Mouse (Mus musculus) monocyte, adult 59 days (primary cell): Measurements from ENCODE around the gene Ramp1. TPM values are rescaled to one million over a fixed set of nuclear protein-coding genes. Genes with fewer than 3 reads are reported as not detected.

Experiments used
- total RNA-seq, 2 experiments: library from RNA; stranded (reverse); gene quantifications; one replicate each; pipeline ENCODE4 v1.2.4; 2023

The Ramp1 gene
- total RNA-seq = 10 to 100 TPM; 40.2 to 40.8 TPM

GRCm38 (mm10) chr1:91179533-91180173 lies at the start of gene Ramp1:
TSS of gene Ramp1 (plus strand) at chr1:91179822.

GRCm38 (mm10) chr1:91144813-91145212 lies 34.8 kb upstream of the Ramp1 start, which contains the start of gene Rbm44:
TSS of gene Rbm44 (plus strand) at chr1:91145089.

GRCm38 (mm10) chr1:91249564-91250414 lies 70.2 kb downstream of the Ramp1 start, which contains the start of gene Ube2f:
TSS of gene Ube2f (plus strand) at chr1:91250304.

Other genes with a start within 250 kb of the Ramp1 start
- not detected for gene Prlh, start 226.7 kb upstream of the Ramp1 start, total RNA-seq
- not detected for gene Rab17, start 210.2 kb upstream of the Ramp1 start, total RNA-seq
- 100 to 1,000 TPM; 226 to 244 TPM for gene Lrrfip1, start 181.1 kb upstream of the Ramp1 start, total RNA-seq
- gene Rbm44, start 34.7 kb upstream of the Ramp1 start, total RNA-seq = under 1 TPM; 0.18 to 0.58 TPM
- 100 to 1,000 TPM; 155 to 183 TPM for gene Ube2f, start 70.5 kb downstream of the Ramp1 start, total RNA-seq
- gene Scly, start 118.5 kb downstream of the Ramp1 start, total RNA-seq = 10 to 100 TPM; 20.5 to 22.1 TPM
- gene Espnl, start 142.3 kb downstream of the Ramp1 start, total RNA-seq = not detected
- gene Klhl30, start 171.2 kb downstream of the Ramp1 start, total RNA-seq = not detected
- not detected for gene Erfe, start 186.6 kb downstream of the Ramp1 start, total RNA-seq
- 10 to 100 TPM; 77.4 to 81.4 TPM for gene Ilkap, start 219.0 kb downstream of the Ramp1 start, total RNA-seq
- gene Hes6, start 234.2 kb downstream of the Ramp1 start, total RNA-seq = 10 to 100 TPM; 18.7 to 23.4 TPM